Mouse (Mus musculus) testis, postnatal 14 days (tissue): ENCODE measurements at regions not wholly inside any gene's neighbourhood (a gene's known extent, or its start where the extent isn't known, plus 50 kb on each side); places are given as distances from the start of the nearest gene placed in this dataset.

Experiments
- DNase-seq: peaks from one replicate; pipeline ENCODE4 v3.0.0; 2021; ENCODE audit warnings: low spot score

DNA sequence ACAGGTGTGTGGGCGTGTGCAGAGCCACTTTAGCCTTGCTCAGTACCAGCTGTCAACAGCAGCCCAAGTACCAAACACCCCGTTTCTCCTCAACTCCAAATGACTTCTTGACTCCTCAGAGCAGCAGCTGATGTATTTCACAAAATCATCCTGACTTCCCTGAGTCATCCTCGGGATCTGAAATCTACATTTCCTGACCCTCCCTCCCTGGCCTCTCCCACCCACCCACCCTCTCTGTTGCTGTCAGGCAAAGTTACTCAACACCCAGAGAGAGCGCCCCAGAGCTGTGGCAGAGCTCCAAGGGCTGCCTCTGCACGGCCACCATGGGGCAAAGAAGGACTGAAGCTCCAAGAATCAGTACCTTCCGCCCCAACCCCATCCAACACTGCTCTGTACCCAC, 83.5 kb upstream of the Cyp1b1 start:
- DNase-seq, result no peak

DNA sequence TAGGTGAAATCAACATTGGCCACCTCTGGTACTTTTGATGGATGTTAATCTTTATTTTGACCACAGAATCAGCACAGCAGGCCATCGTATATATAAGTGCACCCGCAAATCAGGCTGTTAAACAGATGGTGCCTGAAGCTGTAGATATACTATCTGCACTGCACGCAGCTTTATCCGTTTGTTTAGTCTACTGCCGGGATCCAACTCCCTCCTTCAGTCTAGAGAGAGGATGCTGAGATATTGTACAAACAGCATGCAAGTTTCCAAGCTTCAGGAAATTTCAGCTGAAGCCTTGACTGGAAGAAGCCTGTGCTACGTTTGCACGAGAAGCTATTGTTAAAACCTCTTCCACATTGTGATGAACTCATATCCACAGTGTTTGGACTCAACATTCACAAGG, 75.3 kb upstream of the Cyp1b1 start:
- DNase-seq, result no peak

DNA sequence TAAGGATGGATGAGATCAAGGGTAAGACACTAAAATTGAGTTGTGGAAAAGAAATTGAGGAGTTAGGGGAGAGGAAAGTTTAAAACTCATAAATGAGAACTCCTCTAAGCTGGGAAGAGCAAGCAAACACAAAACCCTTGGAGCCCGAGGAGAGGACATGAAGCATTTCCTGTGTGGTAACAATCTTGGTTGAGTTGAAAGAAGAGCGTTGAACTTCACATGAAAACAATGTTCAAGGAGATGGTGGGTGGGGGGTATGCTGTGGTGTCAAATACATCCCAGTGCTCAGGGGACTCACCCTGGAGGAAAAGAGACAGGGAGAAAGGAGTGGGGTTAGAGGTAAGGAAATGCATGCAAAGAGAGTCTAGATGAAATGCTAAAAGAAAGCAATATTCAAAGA, 72.3 kb upstream of the Cyp1b1 start:
- no peak for DNase-seq

DNA sequence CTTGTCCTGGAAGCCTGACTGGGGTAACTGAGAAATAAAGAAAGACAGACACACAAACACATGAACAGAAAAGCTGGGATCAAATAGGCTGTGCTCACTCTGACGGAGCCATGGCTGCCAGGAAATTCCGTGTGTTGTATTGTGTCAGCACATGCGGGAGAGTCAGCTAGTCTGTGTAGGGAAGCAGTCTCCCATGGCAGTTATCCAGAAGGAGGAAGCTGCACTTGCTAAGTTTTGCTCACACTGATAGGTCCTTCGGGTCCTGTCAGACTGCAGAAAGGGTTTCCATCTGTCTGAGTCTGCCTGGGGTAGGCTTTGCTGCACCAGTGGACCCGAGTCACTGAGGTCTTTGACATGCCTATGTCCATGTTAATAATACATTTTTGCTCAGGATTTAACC, 71.8 kb upstream of the Cyp1b1 start:
- DNase-seq, result no peak

DNA sequence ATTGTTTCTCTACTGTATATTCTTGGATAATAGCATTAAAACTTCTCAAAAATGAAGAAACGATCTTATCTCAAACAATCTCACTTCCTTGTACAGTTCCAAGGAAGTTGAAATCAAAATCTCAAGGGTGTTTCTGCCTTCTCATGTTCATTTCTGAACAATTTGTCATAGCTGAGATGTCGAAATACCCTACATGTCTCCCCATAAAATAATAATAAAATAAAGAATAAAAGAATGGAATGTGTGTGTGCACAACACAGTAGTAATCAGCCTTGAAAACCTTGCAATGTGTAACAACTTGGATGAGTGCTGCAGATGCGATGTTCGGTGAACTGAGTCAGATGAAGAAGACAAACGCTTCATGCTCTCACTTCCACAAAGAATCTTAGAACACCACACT, 71.4 kb upstream of the Cyp1b1 start:
- no peak for DNase-seq

- DNase-seq, result no peak
These were observed 69.5 kb upstream of the Cyp1b1 start for GRCm38 (mm10) chr17:79784256-79784870.

- peak; percentile 57 for DNase-seq
These were observed 67.1 kb upstream of the Cyp1b1 start for GRCm38 (mm10) chr17:79781733-79782663.

DNA sequence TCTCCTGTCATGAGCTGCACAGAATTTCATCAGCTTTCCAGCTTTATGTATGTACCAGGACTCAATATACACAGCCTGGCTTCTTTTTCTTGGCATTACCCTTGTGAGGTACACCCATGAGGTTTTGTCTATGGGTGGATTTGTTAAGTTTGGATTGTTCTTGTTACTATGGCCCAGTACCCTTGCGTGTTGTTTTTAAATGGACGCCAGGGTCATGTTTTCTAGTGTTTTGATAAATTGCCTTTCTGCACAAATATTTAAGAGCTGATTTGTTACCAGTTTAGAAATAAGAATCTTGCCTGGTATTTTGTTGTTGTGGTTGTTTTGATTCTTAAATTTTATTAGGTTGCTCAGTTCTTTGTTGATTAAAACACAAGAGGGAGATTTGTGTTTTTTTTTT, 66.4 kb upstream of the Cyp1b1 start:
- DNase-seq, result no peak

DNA sequence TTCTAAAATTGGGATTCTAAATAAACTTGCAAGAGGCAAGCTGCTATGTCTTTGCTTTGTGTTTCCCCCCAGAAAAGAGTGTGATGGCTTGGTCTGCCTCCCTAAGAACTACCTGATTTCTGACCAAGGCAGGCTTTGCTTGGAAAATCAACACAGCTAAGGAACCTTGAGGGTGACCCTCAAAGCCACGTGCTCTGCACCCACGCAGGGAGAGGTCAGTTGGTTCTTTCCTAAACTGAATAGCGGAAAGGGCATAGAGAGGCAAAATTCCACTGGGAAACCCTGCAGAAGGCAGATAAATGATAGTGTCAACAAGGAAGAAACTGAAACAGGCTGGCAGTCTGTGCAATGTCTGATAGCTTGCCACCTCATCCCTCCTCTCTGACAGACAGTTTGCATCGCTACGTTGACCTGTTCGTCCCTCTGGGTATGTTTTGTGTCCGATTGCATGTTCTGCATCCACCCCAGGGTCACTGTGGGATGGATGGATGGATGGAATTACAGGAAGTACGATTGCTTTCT, 63.1 kb upstream of the Cyp1b1 start:
- DNase-seq, result no peak

DNA sequence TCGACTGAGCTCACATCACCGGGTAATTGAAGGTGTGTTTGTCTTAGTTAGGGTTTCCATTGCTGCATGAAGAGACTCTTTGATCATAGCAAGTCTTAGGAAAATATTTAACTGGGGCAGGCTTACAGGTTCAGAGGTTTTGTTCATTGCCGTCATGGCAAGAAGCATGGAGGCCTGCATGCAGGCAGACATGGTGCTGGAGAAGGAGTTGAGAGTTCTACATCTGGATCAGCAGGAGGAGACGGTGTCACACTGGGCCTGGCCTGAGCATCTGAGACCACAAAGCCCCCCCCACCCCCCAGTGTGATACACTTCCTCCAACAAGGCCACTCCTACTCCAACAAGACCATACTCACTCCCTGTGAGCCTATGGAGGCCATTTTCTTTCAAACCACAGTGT, 61.3 kb upstream of the Cyp1b1 start:
- DNase-seq, result no peak

- DNase-seq, result no peak
These were observed 60.4 kb upstream of the Cyp1b1 start for GRCm38 (mm10) chr17:79775216-79775615.

GRCm38 (mm10) chr17:79774291-79774690, 59.4 kb upstream of the Cyp1b1 start:
- DNase-seq, result no peak

- DNase-seq, result no peak
These were observed 57.4 kb upstream of the Cyp1b1 start for GRCm38 (mm10) chr17:79772219-79772618.

DNA sequence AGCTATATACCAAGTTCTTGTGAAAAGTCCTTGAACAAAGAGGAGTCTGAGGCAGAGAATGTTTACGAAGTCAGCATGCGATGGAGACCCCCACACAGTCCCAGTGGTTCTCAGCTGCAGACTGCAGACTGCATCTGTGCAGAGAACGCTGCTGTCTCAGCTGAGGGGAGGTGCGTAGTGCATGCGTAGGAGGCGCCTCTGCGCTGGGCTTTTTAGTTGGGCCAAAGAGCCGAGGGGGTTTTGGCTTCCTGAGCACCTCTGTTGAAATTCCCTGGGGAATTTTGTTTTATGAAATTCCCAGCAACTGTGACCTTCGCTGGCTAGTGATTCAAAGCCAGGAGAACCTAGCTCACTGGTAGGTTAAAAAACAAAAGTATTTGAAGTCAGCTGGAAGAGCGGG, 56.9 kb upstream of the Cyp1b1 start:
- DNase-seq, result no peak

GRCm38 (mm10) chr17:79770911-79771310, 56.0 kb upstream of the Cyp1b1 start:
- no peak for DNase-seq

- no peak for DNase-seq
These were observed 55.0 kb upstream of the Cyp1b1 start for GRCm38 (mm10) chr17:79769824-79770223.

DNA sequence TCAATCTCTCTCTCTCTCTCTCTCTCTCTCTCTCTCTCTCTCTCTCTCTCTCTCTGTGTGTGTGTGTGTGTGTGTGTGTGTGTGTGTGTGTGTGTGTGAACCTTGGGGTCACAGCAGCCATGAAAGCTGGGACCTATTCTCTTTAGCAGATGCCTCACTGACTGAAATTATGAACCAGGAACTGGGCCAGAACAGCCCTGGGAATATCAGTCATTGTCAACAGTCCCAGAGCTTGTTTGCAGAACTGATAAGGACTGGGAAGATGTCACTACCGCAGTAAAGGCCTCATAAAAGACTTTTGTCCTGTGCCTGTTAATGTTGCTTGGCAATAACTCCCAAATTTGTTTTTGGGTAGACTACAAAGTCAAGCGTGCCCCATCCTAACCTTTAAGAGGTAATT, 53.2 kb upstream of the Cyp1b1 start:
- DNase-seq, result no peak

- no peak for DNase-seq
These were observed 50.4 kb upstream of the Cyp1b1 start for GRCm38 (mm10) chr17:79765061-79765794.
